Mouse (Mus musculus) embryonic facial prominence, embryonic 15.5 days (tissue): ENCODE results near the gene Kcnk18. TPM values are rescaled to one million over a fixed set of nuclear protein-coding genes. Genes with fewer than 3 reads are reported as not detected.
A peak's percentile ranks its signal among the peaks of the same experiment; 100 is the strongest.

Experiments used
- ATAC-seq: fragments of 200-750 bp; cut with Nextera tagmentation; 2 replicates; pipeline ENCODE4 v1.8.0; 2017; ENCODE audit warnings: low read depth, moderate TSS enrichment; ENCODE audit not compliant: insufficient number of reproducible peaks, low FRiP score, low TSS enrichment
- H3K27ac ChIP-seq: fragments of 300-500 bp; sonication (generic); replicated peaks from 2 replicates; pipeline ENCODE4 v1.5.1; 2015; ENCODE audit warnings: mild to moderate bottlenecking, inconsistent platforms
- H3K27me3 ChIP-seq: fragments of 300-500 bp; sonication (generic); 2 replicates; pipeline ENCODE4 v1.6.1; 2015; ENCODE audit warnings: inconsistent platforms
- H3K36me3 ChIP-seq: fragments of 300-500 bp; sonication (generic); 2 replicates; pipeline ENCODE4 v1.6.1; 2015; ENCODE audit warnings: mild to moderate bottlenecking, inconsistent platforms
- H3K4me1 ChIP-seq: fragments of 300-500 bp; sonication (generic); 2 replicates; pipeline ENCODE4 v1.6.1; 2015; ENCODE audit warnings: inconsistent platforms
- H3K4me2 ChIP-seq: fragments of 300-500 bp; sonication (generic); replicated peaks from 2 replicates; pipeline ENCODE4 v1.6.1; 2015; ENCODE audit warnings: mild to moderate bottlenecking, inconsistent platforms
- H3K4me3 ChIP-seq: fragments of 300-500 bp; sonication (generic); replicated peaks from 2 replicates; pipeline ENCODE4 v1.5.1; 2015; ENCODE audit warnings: mild to moderate bottlenecking, inconsistent platforms
- H3K9ac ChIP-seq: fragments of 300-500 bp; sonication (generic); 2 replicates; pipeline ENCODE4 v1.6.1; 2015; ENCODE audit warnings: inconsistent platforms
- H3K9me3 ChIP-seq: fragments of 300-500 bp; sonication (generic); replicated peaks from 2 replicates; pipeline ENCODE4 v1.6.1; 2016; ENCODE audit warnings: inconsistent platforms
- WGBS: fragments of 180-500 bp; shearing (Covaris S2); methylation state at CpG from one replicate; pipeline ENCODE4 v1.1.7; 2015; 5-methylcytosine and 5-hydroxymethylcytosine counted together
- polyA plus RNA-seq: library from polyadenylated mRNA; unstranded; fragments of >200 nt; fragmentation: Nextera tagmentation; extraction: Ambion mirVana; gene quantifications from 2 replicates; pipeline ENCODE4 v1.2.1, GENCODE M21; 2015

Gene Kcnk18
- polyA plus RNA-seq, 1 experiment from 2014 or later, result not detected

- no peak overlapping the region for H3K9ac ChIP-seq
- H3K4me3 ChIP-seq, result no peak overlapping the region
- no peaks in the 10 kb centered on the region for H3K36me3 ChIP-seq
- H3K4me1 ChIP-seq, result peaks cover 8% of the 10 kb centered on the region
- no peak overlapping the region for H3K4me2 ChIP-seq
- H3K9me3 ChIP-seq, result no peaks in the 10 kb centered on the region
- H3K27ac ChIP-seq, result no peak overlapping the region
- peaks cover 87% of the 10 kb centered on the region for H3K27me3 ChIP-seq
- WGBS, result 10% methylated on average over 2 of the region's 2 CpGs
- ATAC-seq, result no peak
Measured at GRCm38 (mm10) chr19:59192491-59192890, 26.5 kb upstream of the Kcnk18 start.

- peak overlapping the region; percentile 31 for H3K4me3 ChIP-seq
- H3K27ac ChIP-seq, result no peak overlapping the region
- H3K9me3 ChIP-seq, result no peaks in the 10 kb centered on the region
- H3K9ac ChIP-seq, result no peak overlapping the region
- 0% methylated on average over 10 of the region's 10 CpGs for WGBS
- no peaks in the 10 kb centered on the region for H3K36me3 ChIP-seq
- peak overlapping the region; percentile 44 for H3K4me2 ChIP-seq
- no peak for ATAC-seq
- peaks cover 8% of the 10 kb centered on the region for H3K4me1 ChIP-seq
- peaks cover 87% of the 10 kb centered on the region for H3K27me3 ChIP-seq
Measured at GRCm38 (mm10) chr19:59193456-59193855, 25.6 kb upstream of the Kcnk18 start.

- Histone ChIP-seq H3K27ac (no peak overlapping the region), H3K9ac (no peak overlapping the region), H3K4me1 (peaks cover 8% of the 10 kb centered on the region), H3K9me3 (no peaks in the 10 kb centered on the region), H3K36me3 (no peaks in the 10 kb centered on the region), H3K4me3 (peak overlapping the region; percentile 31), H3K27me3 (peaks cover 83% of the 10 kb centered on the region), H3K4me2 (peak overlapping the region; percentile 44)
- ATAC-seq, result no peak
- 1% methylated on average over 50 of the region's 50 CpGs for WGBS
Measured at GRCm38 (mm10) chr19:59193986-59194820, 24.8 kb upstream of the Kcnk18 start.

GRCm38 (mm10) chr19:59195181-59195770 is 23.7 kb upstream of the Kcnk18 start:
- Histone ChIP-seq H3K36me3 (no peaks in the 10 kb centered on the region), H3K9ac (no peak overlapping the region), H3K4me1 (peaks cover 8% of the 10 kb centered on the region), H3K9me3 (no peaks in the 10 kb centered on the region), H3K4me3 (no peak overlapping the region), H3K27me3 (peaks cover 78% of the 10 kb centered on the region), H3K27ac (no peak overlapping the region), H3K4me2 (no peak overlapping the region)
- 9% methylated on average over 9 of the region's 9 CpGs for WGBS
- ATAC-seq, result no peak

- Histone ChIP-seq H3K27me3 (peaks cover 70% of the 10 kb centered on the region), H3K27ac (no peak overlapping the region), H3K9me3 (no peaks in the 10 kb centered on the region), H3K4me1 (peaks cover 8% of the 10 kb centered on the region), H3K36me3 (no peaks in the 10 kb centered on the region), H3K9ac (no peak overlapping the region), H3K4me2 (no peak overlapping the region), H3K4me3 (no peak overlapping the region)
- WGBS, result 2% methylated on average over 15 of the region's 15 CpGs
- ATAC-seq, result peak; percentile 76; the same call in 1 of the 2 replicates
Measured at GRCm38 (mm10) chr19:59196111-59196666, 22.8 kb upstream of the Kcnk18 start.

GRCm38 (mm10) chr19:59198161-59198560 is 20.9 kb upstream of the Kcnk18 start:
- no peak overlapping the region for H3K27ac ChIP-seq
- ATAC-seq, result no peak
- no peaks in the 10 kb centered on the region for H3K9me3 ChIP-seq
- no peak overlapping the region for H3K9ac ChIP-seq
- H3K36me3 ChIP-seq, result no peaks in the 10 kb centered on the region
- 34% methylated on average over 7 of the region's 7 CpGs for WGBS
- no peak overlapping the region for H3K4me3 ChIP-seq
- H3K27me3 ChIP-seq, result peaks cover 54% of the 10 kb centered on the region
- peaks cover 8% of the 10 kb centered on the region for H3K4me1 ChIP-seq
- H3K4me2 ChIP-seq, result no peak overlapping the region

- WGBS, result 27% methylated on average over 5 of the region's 5 CpGs
- no peak for ATAC-seq
- Histone ChIP-seq H3K4me3 (no peak overlapping the region), H3K36me3 (no peaks in the 10 kb centered on the region), H3K4me1 (no peaks in the 10 kb centered on the region), H3K27me3 (peaks cover 7% of the 10 kb centered on the region; the same call in 1 of the 2 replicates), H3K4me2 (no peak overlapping the region), H3K9me3 (no peaks in the 10 kb centered on the region), H3K27ac (no peak overlapping the region), H3K9ac (no peak overlapping the region)
Measured at GRCm38 (mm10) chr19:59208475-59208874, 10.5 kb upstream of the Kcnk18 start.

GRCm38 (mm10) chr19:59208986-59209385 is 10.0 kb upstream of the Kcnk18 start:
- ATAC-seq, result no peak
- no peak overlapping the region for H3K27ac ChIP-seq
- no peak overlapping the region for H3K4me2 ChIP-seq
- H3K36me3 ChIP-seq, result no peaks in the 10 kb centered on the region
- no peaks in the 10 kb centered on the region for H3K9me3 ChIP-seq
- 55% methylated on average over 2 of the region's 2 CpGs for WGBS
- no peak overlapping the region for H3K9ac ChIP-seq
- H3K27me3 ChIP-seq, result peaks cover 7% of the 10 kb centered on the region; the same call in 1 of the 2 replicates
- H3K4me3 ChIP-seq, result no peak overlapping the region
- no peaks in the 10 kb centered on the region for H3K4me1 ChIP-seq

- Histone ChIP-seq H3K36me3 (no peaks in the 10 kb centered on the region), H3K27me3 (no peaks in the 10 kb centered on the region), H3K9me3 (no peaks in the 10 kb centered on the region), H3K4me3 (no peak overlapping the region), H3K4me2 (no peak overlapping the region), H3K4me1 (no peaks in the 10 kb centered on the region), H3K9ac (no peak overlapping the region), H3K27ac (no peak overlapping the region)
- WGBS, result 86% methylated on average over 3 of the region's 3 CpGs
- no peak for ATAC-seq
Measured at GRCm38 (mm10) chr19:59216891-59217290, 2.1 kb upstream of the Kcnk18 start.

- H3K9me3 ChIP-seq, result no peaks in the 10 kb centered on the region
- no peaks in the 10 kb centered on the region for H3K36me3 ChIP-seq
- ATAC-seq, result no peak
- no peak overlapping the region for H3K27ac ChIP-seq
- H3K4me3 ChIP-seq, result no peak overlapping the region
- no peak overlapping the region for H3K9ac ChIP-seq
- H3K27me3 ChIP-seq, result no peaks in the 10 kb centered on the region
- no peaks in the 10 kb centered on the region for H3K4me1 ChIP-seq
- WGBS, result 68% methylated on average over 3 of the region's 3 CpGs
- no peak overlapping the region for H3K4me2 ChIP-seq
Measured at GRCm38 (mm10) chr19:59221131-59221530, 2.1 kb downstream of the Kcnk18 start.

- no peaks in the 10 kb centered on the region for H3K36me3 ChIP-seq
- WGBS, result 51% methylated on average over 3 of the region's 3 CpGs
- H3K4me3 ChIP-seq, result no peak overlapping the region
- H3K27me3 ChIP-seq, result no peaks in the 10 kb centered on the region
- no peak overlapping the region for H3K9ac ChIP-seq
- H3K27ac ChIP-seq, result no peak overlapping the region
- no peak for ATAC-seq
- H3K4me2 ChIP-seq, result no peak overlapping the region
- no peaks in the 10 kb centered on the region for H3K4me1 ChIP-seq
- H3K9me3 ChIP-seq, result no peaks in the 10 kb centered on the region
Measured at GRCm38 (mm10) chr19:59228376-59228775, 9.4 kb downstream of the Kcnk18 start.
